ENCODE assay signal across 14 mouse cellular contexts in genomic region chr17:49208315-49208820, GRCm38 (mm10).
DNase-seq lines count a peak whose midpoint lies in the region; ATAC-seq and TF ChIP-seq lines count a peak whose summit lies in the region.
"Had no signal": no experiment of that assay in that cellular context is flagged by ENCODE, and none has a peak within 500 bp of the region (broad histone marks: within the 10 kb centered on the region; RNA-seq: fewer than 3 reads in every experiment).

No protein-coding gene starts in this region.

- H3K9me3 ChIP-seq in hindbrain, embryonic 11.5 days (ENCODE audit: control insufficient read depth, low read length), result no peaks in the 10 kb centered on the region
- H3K9me3 ChIP-seq in hindbrain, embryonic 12.5 days (replicated peaks), result no peaks in the 10 kb centered on the region
- H3K9me3 ChIP-seq in liver, postnatal 0 days (ENCODE audit: low read length), result no peaks in the 10 kb centered on the region
- H3K9me3 ChIP-seq in liver, embryonic 11.5 days (ENCODE audit: control insufficient read depth, low read length), result no peaks in the 10 kb centered on the region
- H3K9me3 ChIP-seq in forebrain, embryonic 12.5 days, result peaks cover 2% of the 10 kb centered on the region; the same call in 1 of the 2 replicates
- H3K9me3 ChIP-seq: forebrain, embryonic 15.5 days; limb, embryonic 10.5 days had no signal

- no peaks in the 10 kb centered on the region for H3K27me3 ChIP-seq in hindbrain, embryonic 11.5 days (ENCODE audit: control insufficient read depth, insufficient read depth, low read length)
- H3K27me3 ChIP-seq in hindbrain, embryonic 12.5 days, result no peaks in the 10 kb centered on the region
- H3K27me3 ChIP-seq in liver, postnatal 0 days (ENCODE audit: insufficient read depth, low read length), result no peaks in the 10 kb centered on the region
- no peaks in the 10 kb centered on the region for H3K27me3 ChIP-seq in liver, embryonic 11.5 days (replicated peaks; ENCODE audit: control insufficient read depth, insufficient read depth, low read length)
- H3K27me3 ChIP-seq in forebrain, embryonic 12.5 days, result no peaks in the 10 kb centered on the region
- H3K27me3 ChIP-seq: embryonic facial prominence, embryonic 13.5 days; forebrain, embryonic 15.5 days; megakaryocyte, embryonic 14.5 days had no signal

- peak; percentile 33 for DNase-seq in hindbrain, embryonic 11.5 days (ENCODE audit: low spot score)
- DNase-seq in liver, postnatal 0 days, result no peak
- DNase-seq in liver, embryonic 11.5 days (ENCODE audit: low spot score), result no peak
- DNase-seq in ZHBTc4 (ENCODE audit: low read depth, low spot score), result peak; percentile 57
- peak; percentile 41 for DNase-seq in heart, postnatal 4 days
- DNase-seq: cerebellum, adult 11-12 months; kidney, adult 18-20 months; right cerebral cortex, postnatal 25 days had no signal

- WGBS in hindbrain, embryonic 11.5 days, result 77% methylated on average over 10 of the region's 10 CpGs
- WGBS in hindbrain, embryonic 12.5 days, result 74% methylated on average over 10 of the region's 10 CpGs
- WGBS in liver, postnatal 0 days (ENCODE audit: insufficient replicate concordance), result 72% methylated on average over 10 of the region's 10 CpGs
- WGBS in liver, embryonic 11.5 days, result 76% methylated on average over 10 of the region's 10 CpGs
- 79% methylated on average over 10 of the region's 10 CpGs for WGBS in forebrain, embryonic 12.5 days

- H3K9ac ChIP-seq in hindbrain, embryonic 11.5 days (ENCODE audit: low read depth, low read length), result no peak overlapping the region
- H3K9ac ChIP-seq in hindbrain, embryonic 12.5 days, result no peak overlapping the region
- no peak overlapping the region for H3K9ac ChIP-seq in liver, postnatal 0 days (replicated peaks)
- H3K9ac ChIP-seq in liver, embryonic 11.5 days (ENCODE audit: low read depth, low read length), result no peak overlapping the region
- H3K9ac ChIP-seq in forebrain, embryonic 12.5 days, result no peak overlapping the region
- H3K9ac ChIP-seq: embryonic facial prominence, embryonic 13.5 days; forebrain, embryonic 15.5 days had no signal

- no peak overlapping the region for H3K4me2 ChIP-seq in hindbrain, embryonic 11.5 days (replicated peaks; ENCODE audit: low read depth, low read length)
- H3K4me2 ChIP-seq in hindbrain, embryonic 12.5 days (replicated peaks), result no peak overlapping the region
- H3K4me2 ChIP-seq in liver, postnatal 0 days (ENCODE audit: low read depth, low read length), result no peak overlapping the region
- H3K4me2 ChIP-seq in liver, embryonic 11.5 days, result no peak overlapping the region
- no peak overlapping the region for H3K4me2 ChIP-seq in forebrain, embryonic 12.5 days
- H3K4me2 ChIP-seq: embryonic facial prominence, embryonic 13.5 days; forebrain, embryonic 15.5 days had no signal

- no peaks in the 10 kb centered on the region for H3K36me3 ChIP-seq in hindbrain, embryonic 11.5 days (ENCODE audit: control insufficient read depth, insufficient read depth, low read length)
- no peaks in the 10 kb centered on the region for H3K36me3 ChIP-seq in hindbrain, embryonic 12.5 days
- H3K36me3 ChIP-seq in liver, postnatal 0 days (replicated peaks; ENCODE audit: insufficient read depth, low read length), result no peaks in the 10 kb centered on the region
- H3K36me3 ChIP-seq in liver, embryonic 11.5 days (ENCODE audit: control insufficient read depth, insufficient read depth, low read length), result no peaks in the 10 kb centered on the region
- H3K36me3 ChIP-seq in forebrain, embryonic 12.5 days (replicated peaks), result no peaks in the 10 kb centered on the region
- H3K36me3 ChIP-seq: embryonic facial prominence, embryonic 13.5 days; forebrain, embryonic 15.5 days; limb, embryonic 10.5 days had no signal

- ATAC-seq in hindbrain, embryonic 11.5 days (ENCODE audit: low FRiP score), result no peak
- no peak for ATAC-seq in hindbrain, embryonic 12.5 days (ENCODE audit: low FRiP score)
- ATAC-seq in liver, postnatal 0 days, result no peak
- ATAC-seq in liver, embryonic 11.5 days (replicated peaks; ENCODE audit: low FRiP score), result no peak
- ATAC-seq in forebrain, embryonic 12.5 days (ENCODE audit: low FRiP score), result no peak
- ATAC-seq: forebrain, embryonic 15.5 days had no signal

- no peak overlapping the region for H3K4me3 ChIP-seq in hindbrain, embryonic 11.5 days (ENCODE audit: low read depth, low read length)
- no peak overlapping the region for H3K4me3 ChIP-seq in hindbrain, embryonic 12.5 days
- no peak overlapping the region for H3K4me3 ChIP-seq in liver, postnatal 0 days (ENCODE audit: low read depth, low read length)
- no peak overlapping the region for H3K4me3 ChIP-seq in liver, embryonic 11.5 days (ENCODE audit: low read depth, low read length)
- H3K4me3 ChIP-seq in forebrain, embryonic 12.5 days (replicated peaks), result no peak overlapping the region
- H3K4me3 ChIP-seq: embryonic facial prominence, embryonic 13.5 days; forebrain, embryonic 15.5 days; limb, embryonic 10.5 days had no signal

- peak; percentile 34; the same call in 1 of the 2 replicates for TF ChIP-seq CTCF in liver, postnatal 0 days (IDR thresholded peaks at IDR 0.05; ENCODE audit: low read depth)

- TF ChIP-seq EP300 in liver, postnatal 0 days (IDR thresholded peaks at IDR 0.05; ENCODE audit: low read depth), result no peak

- H3K4me1 ChIP-seq in hindbrain, embryonic 11.5 days (replicated peaks; ENCODE audit: control insufficient read depth, insufficient read depth, low read length), result peaks cover 6% of the 10 kb centered on the region; the same call in 1 of the 2 replicates
- peaks cover 16% of the 10 kb centered on the region for H3K4me1 ChIP-seq in hindbrain, embryonic 12.5 days
- no peaks in the 10 kb centered on the region for H3K4me1 ChIP-seq in liver, postnatal 0 days (ENCODE audit: insufficient read depth)
- H3K4me1 ChIP-seq in liver, embryonic 11.5 days (replicated peaks; ENCODE audit: control insufficient read depth, insufficient read depth, low read length), result no peaks in the 10 kb centered on the region
- peaks cover 14% of the 10 kb centered on the region; the same call in 1 of the 2 replicates for H3K4me1 ChIP-seq in forebrain, embryonic 12.5 days
- H3K4me1 ChIP-seq: megakaryocyte, embryonic 14.5 days had no signal

- H3K27ac ChIP-seq in hindbrain, embryonic 11.5 days (ENCODE audit: low read depth, low read length), result no peak overlapping the region
- H3K27ac ChIP-seq in hindbrain, embryonic 12.5 days, result no peak overlapping the region
- H3K27ac ChIP-seq in liver, postnatal 0 days (ENCODE audit: low read depth), result no peak overlapping the region
- no peak overlapping the region for H3K27ac ChIP-seq in liver, embryonic 11.5 days (ENCODE audit: low read depth, low read length)
- H3K27ac ChIP-seq in forebrain, embryonic 12.5 days, result no peak overlapping the region
- H3K27ac ChIP-seq: embryonic facial prominence, embryonic 13.5 days; forebrain, embryonic 15.5 days; limb, embryonic 10.5 days had no signal

Comparison
In these comparisons a context has a peak if more than half of its experiments do, and no peak if none do; other contexts are left out.
1. DNase-seq: peak in hindbrain, embryonic 11.5 days (single experiment), ZHBTc4 (single experiment) and heart, postnatal 4 days (single experiment); none in liver, postnatal 0 days (single experiment) and liver, embryonic 11.5 days (single experiment).